ENCODE assay signal across 9 mouse cellular contexts in the genomic region with DNA sequence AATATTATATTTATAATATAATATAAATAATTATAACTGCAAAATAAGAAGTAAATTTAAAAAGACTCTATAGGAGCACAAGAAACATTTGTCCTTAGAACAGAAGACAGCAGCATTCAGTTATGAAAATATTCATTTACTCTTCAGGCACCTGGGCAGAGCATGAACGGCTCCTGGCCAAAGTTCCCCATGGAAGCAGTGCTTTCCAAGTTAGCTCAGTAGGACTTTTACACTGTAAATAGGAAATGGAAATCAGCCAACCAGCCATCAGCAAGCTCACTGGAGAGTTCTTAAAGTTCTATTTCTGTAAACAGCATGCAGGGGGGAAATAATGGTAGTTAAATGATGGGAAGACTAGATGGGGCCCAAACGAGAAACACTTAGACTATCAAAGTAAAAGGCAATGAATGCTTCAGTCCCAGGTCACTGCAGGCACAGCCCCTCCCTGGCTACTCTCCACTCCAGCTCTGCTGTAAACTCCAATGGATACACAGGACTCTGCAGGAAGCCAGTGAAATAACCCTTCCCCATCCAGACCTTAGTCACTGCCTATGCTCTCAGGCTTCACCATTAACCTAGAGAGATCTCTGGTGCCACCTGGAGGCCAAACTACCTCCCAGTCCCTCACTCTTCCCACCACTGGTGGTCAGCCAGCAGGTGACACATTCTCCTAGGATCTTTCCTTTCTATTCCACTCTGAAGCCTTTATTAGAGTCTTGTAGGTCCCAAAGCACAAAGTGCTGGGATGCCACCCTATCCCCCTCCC. TPM values are rescaled to one million over a fixed set of nuclear protein-coding genes. Genes with fewer than 3 reads are reported as not detected.
A peak's percentile ranks its signal among the peaks of the same experiment; 100 is the strongest.
DNase-seq lines count a peak whose midpoint lies in the region; ATAC-seq and TF ChIP-seq lines count a peak whose summit lies in the region.
"Had no signal": no experiment of that assay in that cellular context is flagged by ENCODE, and none has a peak within 500 bp of the region (broad histone marks: within the 10 kb centered on the region; RNA-seq: fewer than 3 reads in every experiment).

No protein-coding gene starts in this region.

- H3K36me3 ChIP-seq in liver, adult 2 months (ENCODE audit: control insufficient read depth, insufficient read depth, low read length): no peaks in the 10 kb centered on the region
- H3K36me3 ChIP-seq: heart, embryonic 13.5 days had no signal

- no peak overlapping the region for H3K27ac ChIP-seq in bone marrow macrophage, adult 2 months (ENCODE audit: insufficient read depth, low read depth, low read length)
- peak overlapping the region; percentile 59 for H3K27ac ChIP-seq in liver, adult 2 months (replicated peaks; ENCODE audit: insufficient read depth, low read depth, low read length)
- H3K27ac ChIP-seq: heart, embryonic 13.5 days had no signal

- no peak overlapping the region for H3K9ac ChIP-seq in liver, adult 2 months (ENCODE audit: low read depth, low read length)
- H3K9ac ChIP-seq: heart, embryonic 13.5 days had no signal

- no peaks in the 10 kb centered on the region for H3K27me3 ChIP-seq in liver, adult 2 months (ENCODE audit: control insufficient read depth, insufficient read depth, low read length)
- H3K27me3 ChIP-seq: heart, embryonic 13.5 days had no signal

- peaks cover 10% of the 10 kb centered on the region for H3K79me2 ChIP-seq in liver, adult 2 months (ENCODE audit: control insufficient read depth, insufficient read depth, low read length)

- peak; percentile 79 for ATAC-seq in erythroid progenitor cell, adult 5-6 weeks (replicated peaks; ENCODE audit: low FRiP score, poor library complexity, severe bottlenecking)
- peak; percentile 63; the same call in 1 of the 2 replicates for ATAC-seq in monocyte, adult 5-6 weeks (replicated peaks; ENCODE audit: insufficient number of reproducible peaks, low FRiP score, low TSS enrichment, poor library complexity, severe bottlenecking)
- ATAC-seq in activated CD4-positive, CD25-positive, alpha-beta regulatory T cell, adult 4 months: no peak

- no peak for TF ChIP-seq POLR2A in bone marrow macrophage, adult 2 months (IDR thresholded peaks at IDR 0.05; ENCODE audit: borderline replicate concordance, low read depth, low read length)
- TF ChIP-seq POLR2A in liver, adult 2 months (IDR thresholded peaks at IDR 0.05; ENCODE audit: extremely low read depth, insufficient read depth, low read length): no peak

- peak; percentile 29 for TF ChIP-seq CTCF in bone marrow macrophage, adult 2 months (IDR thresholded peaks at IDR 0.05; ENCODE audit: low read depth, low read length)
- peak; percentile 81 for TF ChIP-seq CTCF in liver, adult 2 months (IDR thresholded peaks at IDR 0.05; ENCODE audit: low read depth, low read length)

- H3K4me1 ChIP-seq in bone marrow macrophage, adult 2 months (ENCODE audit: control insufficient read depth, insufficient read depth, low read length): no peaks in the 10 kb centered on the region
- peaks cover 11% of the 10 kb centered on the region for H3K4me1 ChIP-seq in liver, adult 2 months (ENCODE audit: control insufficient read depth, insufficient read depth, low read length)

- 14% methylated on average over 2 of the region's 2 CpGs for WGBS in liver, adult 2 months

- DNase-seq in 3134 (ENCODE audit: extremely low read depth, insufficient read length, low spot score) (peak; percentile 13), A20 (ENCODE audit: low read depth, low spot score) (peak; percentile 54)
- peak; percentile 53 for DNase-seq in induced T-regulatory cell, adult 2 months (ENCODE audit: low read depth)
- DNase-seq in liver, adult 2 months (ENCODE audit: extremely low read depth, low read depth, low spot score): peak; percentile 98

- no peak overlapping the region for H3K4me3 ChIP-seq in bone marrow macrophage, adult 2 months (ENCODE audit: insufficient read depth, low read length)
- H3K4me3 ChIP-seq in liver, adult 2 months (ENCODE audit: insufficient read depth, low read depth, low read length): no peak overlapping the region
- H3K4me3 ChIP-seq: heart, embryonic 13.5 days had no signal

RNA-seq across cellular contexts. Expression of a gene that starts 12.2 kb away (rescaled TPM):
- polyA plus RNA-seq in bone marrow macrophage, adult 2 months (2012; ENCODE audit: insufficient read depth, insufficient read length, missing spikeins): 0.12 TPM in 1 of 2 replicates, not detected in the other
- 8.6 and 11.3 TPM in 2 replicates for total RNA-seq in erythroid progenitor cell, adult 5-6 weeks (2015; ENCODE audit: low replicate concordance)
- total RNA-seq in erythroid progenitor cell, adult 5-6 weeks (2017; ENCODE audit: low replicate concordance): 4.5 and 8.5 TPM in 2 replicates
- 9.8 and 14.5 TPM in 2 replicates for total RNA-seq in liver, adult 2 months (2014; rRNA removed)
- polyA plus RNA-seq in liver, adult 2 months (2012; rRNA removed): 10.7 and 12.5 TPM in 2 replicates
- not detected in 3 replicates for total RNA-seq in monocyte, adult 5-6 weeks (2017)
- polyA plus RNA-seq in activated CD4-positive, CD25-positive, alpha-beta regulatory T cell, adult 4 months (2017; shearing (Covaris generic)): not detected

RNA-seq across cellular contexts. Expression of a gene that starts 12.6 kb away (rescaled TPM):
- 7.7 and 9.3 TPM in 2 replicates for polyA plus RNA-seq in bone marrow macrophage, adult 2 months (2012; ENCODE audit: insufficient read depth, insufficient read length, missing spikeins)
- total RNA-seq in erythroid progenitor cell, adult 5-6 weeks (2015; ENCODE audit: low replicate concordance): 3.2 and 5.4 TPM in 2 replicates
- 4.7 and 28.4 TPM in 2 replicates for total RNA-seq in erythroid progenitor cell, adult 5-6 weeks (2017; ENCODE audit: low replicate concordance)
- 15.2 and 22.2 TPM in 2 replicates for total RNA-seq in liver, adult 2 months (2014; rRNA removed)
- polyA plus RNA-seq in liver, adult 2 months (2012; rRNA removed): 4.8 and 11.6 TPM in 2 replicates
- 11.0 to 16.5 TPM (median 11.2 TPM) in 3 replicates for total RNA-seq in monocyte, adult 5-6 weeks (2017)
- polyA plus RNA-seq in activated CD4-positive, CD25-positive, alpha-beta regulatory T cell, adult 4 months (2017; shearing (Covaris generic)): 10 to 100 TPM; 19.7 to 20.2 TPM

Comparison
In these comparisons a context has a peak if more than half of its experiments do, and no peak if none do; other contexts are left out.
1. DNase-seq: peak in every context shown above with its lines; median percentile 98 in liver, adult 2 months; 54 in A20; 53 in induced T-regulatory cell, adult 2 months; 13 in 3134.